Mouse (Mus musculus) limb, embryonic 14.5 days (tissue): ENCODE data around the gene Fam53b. TPM values are rescaled to one million over a fixed set of nuclear protein-coding genes. Genes with fewer than 3 reads are reported as not detected.
A peak's percentile ranks its signal among the peaks of the same experiment; 100 is the strongest.

Experiments used
- ATAC-seq: fragments of 200-750 bp; cut with Nextera tagmentation; 2 replicates; pipeline ENCODE4 v1.8.0; 2017; ENCODE audit warnings: low read depth, moderate number of reproducible peaks, moderate TSS enrichment; ENCODE audit not compliant: low FRiP score
- DNase-seq: peaks from one replicate; pipeline ENCODE4 v3.0.0-alpha.2; 2015; ENCODE audit warnings: low spot score
- H3K27ac ChIP-seq: fragments of 300-500 bp; sonication (generic); replicated peaks from 2 replicates; pipeline ENCODE4 v1.5.1; 2014; ENCODE audit warnings: low read depth, mild to moderate bottlenecking, low read length, moderate library complexity, mixed read lengths
- H3K27me3 ChIP-seq: fragments of 300-500 bp; sonication (generic); 2 replicates; pipeline ENCODE4 v1.6.1; 2014; ENCODE audit warnings: low read length, mixed read lengths; ENCODE audit not compliant: control insufficient read depth, insufficient read depth
- H3K36me3 ChIP-seq: fragments of 300-500 bp; sonication (generic); 2 replicates; pipeline ENCODE4 v1.6.1; 2014; ENCODE audit warnings: mild to moderate bottlenecking, low read length, moderate library complexity, mixed read lengths; ENCODE audit not compliant: control insufficient read depth, insufficient read depth
- H3K4me1 ChIP-seq: fragments of 300-500 bp; sonication (generic); 2 replicates; pipeline ENCODE4 v1.6.1; 2014; ENCODE audit warnings: antibody characterized with exemption, low read length, mixed read lengths; ENCODE audit not compliant: control insufficient read depth, insufficient read depth
- H3K4me2 ChIP-seq: fragments of 300-500 bp; sonication (generic); replicated peaks from 2 replicates; pipeline ENCODE4 v1.6.1; 2014; ENCODE audit warnings: low read depth, mild to moderate bottlenecking, low read length, moderate library complexity; ENCODE audit not compliant: severe bottlenecking
- H3K4me3 ChIP-seq: fragments of 300-500 bp; sonication (generic); replicated peaks from 2 replicates; pipeline ENCODE4 v1.5.1; 2014; ENCODE audit warnings: low read length
- H3K9ac ChIP-seq: fragments of 300-500 bp; sonication (generic); 2 replicates; pipeline ENCODE4 v1.6.1; 2014; ENCODE audit warnings: mild to moderate bottlenecking, low read depth, low read length, moderate library complexity; ENCODE audit not compliant: severe bottlenecking
- H3K9me3 ChIP-seq: fragments of 300-500 bp; sonication (generic); 2 replicates; pipeline ENCODE4 v1.6.1; 2016; ENCODE audit warnings: low read length; ENCODE audit not compliant: control insufficient read depth
- POLR2A ChIP-seq: fragments of 200-500 bp; IDR thresholded peaks from 2 replicates; pipeline ENCODE4 v1.8.0; 2012; ENCODE audit warnings: inconsistent platforms, mild to moderate bottlenecking, moderate library complexity, borderline replicate concordance; ENCODE audit not compliant: insufficient read depth, insufficient read length; ENCODE audit errors: extremely low read depth
- WGBS: fragments of 180-500 bp; shearing (Covaris S2); extraction: QIAGEN DNeasy Blood & Tissue Kit; methylation state at CpG from one replicate; pipeline ENCODE4 v1.1.7; 2014; 5-methylcytosine and 5-hydroxymethylcytosine counted together
- polyA plus RNA-seq, 2 experiments: library from polyadenylated mRNA; depleted of rRNA in 1 of 2; stranded (reverse) in 1 of 2; unstranded in 1 of 2; fragments of >200 nt; fragmentation: Nextera tagmentation in 1 of 2; extraction: Ambion mirVana in 1 of 2; gene quantifications; 2 replicates each; pipeline versions ENCODE4 v1.2.1 to v1.2.3; 2012 to 2014

Fam53b gene
- polyA plus RNA-seq, 2 experiments = 15.1 to 20.8 TPM

DNA sequence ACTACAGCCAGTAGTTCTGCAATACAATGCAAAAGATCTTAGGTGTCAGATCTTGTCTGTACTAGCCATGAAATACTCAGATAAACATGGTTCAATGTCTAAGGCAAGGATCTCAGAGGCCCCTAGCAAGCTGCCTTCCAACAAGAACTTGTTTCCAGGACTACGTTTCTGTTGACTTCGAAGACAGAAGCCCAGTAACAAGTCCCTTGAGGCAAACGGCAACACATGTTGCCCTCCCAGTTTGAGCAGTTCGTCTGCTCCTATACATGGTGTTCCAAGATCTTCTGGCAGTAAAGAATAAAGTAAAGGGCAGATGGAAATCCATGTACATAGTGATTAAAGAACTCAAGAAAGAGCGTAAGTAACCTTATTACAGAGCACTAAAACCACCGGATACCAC is 39.7 kb upstream of the Fam53b start:
- no peak for TF ChIP-seq POLR2A
- H3K36me3 ChIP-seq = peaks cover 19% of the 10 kb centered on the region
- no peak for ATAC-seq
- no peak overlapping the region for H3K27ac ChIP-seq
- H3K4me1 ChIP-seq = peaks cover 7% of the 10 kb centered on the region
- no peaks in the 10 kb centered on the region for H3K9me3 ChIP-seq
- DNase-seq = no peak
- no peak overlapping the region for H3K9ac ChIP-seq
- no peak overlapping the region for H3K4me2 ChIP-seq
- 33% methylated on average over 6 of the region's 6 CpGs for WGBS
- H3K4me3 ChIP-seq = no peak overlapping the region
- H3K27me3 ChIP-seq = no peaks in the 10 kb centered on the region

DNA sequence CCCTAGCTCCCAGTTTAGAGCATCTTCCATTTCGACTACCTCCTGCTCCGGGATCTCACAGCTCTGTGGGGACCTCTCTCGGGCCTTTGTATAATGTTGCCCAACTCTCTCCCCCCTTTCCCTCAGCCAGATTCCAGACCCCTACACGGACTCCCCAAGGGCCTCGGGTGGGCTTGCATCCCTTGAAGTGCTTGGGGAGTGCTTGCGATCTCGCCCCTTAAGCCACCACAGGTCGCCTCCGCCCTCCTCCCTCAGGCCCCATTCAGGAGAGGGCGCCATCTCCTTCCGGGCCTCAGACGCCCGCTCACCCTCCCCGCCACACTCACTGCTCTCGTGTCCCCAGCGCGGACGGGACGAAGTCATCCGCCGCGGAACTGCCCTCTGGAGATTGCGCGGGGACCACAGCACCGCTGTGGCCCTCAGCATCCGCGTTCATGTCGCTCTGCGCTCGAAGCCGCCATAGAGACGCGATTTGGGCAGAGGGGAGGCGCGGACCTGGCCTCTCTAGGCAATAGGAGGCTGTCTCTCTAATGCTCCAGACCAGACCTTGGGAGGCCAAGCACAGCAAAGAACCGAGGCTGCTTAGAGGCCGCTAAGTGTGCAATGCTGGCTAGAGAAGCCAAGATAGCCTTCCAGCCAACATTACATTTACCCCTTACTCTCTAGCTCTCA is 38.6 kb upstream of the Fam53b start, which contains the start of gene Eef1akmt2:
Eef1akmt2 (minus strand) TSS at position 501 of the 672 bp plus-strand sequence.
- no peaks in the 10 kb centered on the region for H3K9me3 ChIP-seq
- 7% methylated on average over 37 of the region's 37 CpGs for WGBS
- peaks cover 29% of the 10 kb centered on the region for H3K36me3 ChIP-seq
- ATAC-seq = peak; percentile 96
- H3K4me1 ChIP-seq = peaks cover 7% of the 10 kb centered on the region
- peak; percentile 80 for DNase-seq
- peak within 1 kb of the TSS; percentile 58 for H3K4me2 ChIP-seq
- TF ChIP-seq POLR2A = peak; percentile 12; the same call in 1 of the 2 replicates
- H3K4me3 ChIP-seq = peak within 1 kb of the TSS; percentile 64
- H3K9ac ChIP-seq = peak within 1 kb of the TSS; percentile 89
- no peaks in the 10 kb centered on the region for H3K27me3 ChIP-seq
- H3K27ac ChIP-seq = peak within 1 kb of the TSS; percentile 96

DNA sequence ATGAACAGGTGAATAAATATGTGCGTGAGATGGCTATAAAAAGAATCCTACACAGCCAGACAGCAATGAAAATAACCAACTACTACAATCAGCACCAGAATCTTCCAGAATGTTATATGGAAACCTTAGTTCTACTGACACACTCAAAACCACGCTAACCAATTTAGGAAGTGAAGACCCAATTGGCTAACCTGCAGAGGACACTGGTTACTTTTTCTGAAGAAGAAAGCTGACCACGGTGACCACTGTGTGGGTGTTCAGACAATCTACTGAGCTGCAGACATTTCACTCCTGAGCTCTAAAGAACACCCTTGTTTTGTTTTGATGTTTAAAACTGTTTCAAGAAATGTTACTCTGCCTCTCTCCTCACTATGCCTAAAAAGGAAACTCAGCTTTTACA is 29.5 kb upstream of the Fam53b start:
- no peaks in the 10 kb centered on the region for H3K4me1 ChIP-seq
- no peak overlapping the region for H3K9ac ChIP-seq
- no peaks in the 10 kb centered on the region for H3K27me3 ChIP-seq
- H3K27ac ChIP-seq = no peak overlapping the region
- H3K4me3 ChIP-seq = no peak overlapping the region
- DNase-seq (no peak), ATAC-seq (no peak)
- no peak overlapping the region for H3K4me2 ChIP-seq
- no peak for TF ChIP-seq POLR2A
- peaks cover 58% of the 10 kb centered on the region for H3K36me3 ChIP-seq
- no peaks in the 10 kb centered on the region for H3K9me3 ChIP-seq
- 92% methylated on average over 3 of the region's 3 CpGs for WGBS

DNA sequence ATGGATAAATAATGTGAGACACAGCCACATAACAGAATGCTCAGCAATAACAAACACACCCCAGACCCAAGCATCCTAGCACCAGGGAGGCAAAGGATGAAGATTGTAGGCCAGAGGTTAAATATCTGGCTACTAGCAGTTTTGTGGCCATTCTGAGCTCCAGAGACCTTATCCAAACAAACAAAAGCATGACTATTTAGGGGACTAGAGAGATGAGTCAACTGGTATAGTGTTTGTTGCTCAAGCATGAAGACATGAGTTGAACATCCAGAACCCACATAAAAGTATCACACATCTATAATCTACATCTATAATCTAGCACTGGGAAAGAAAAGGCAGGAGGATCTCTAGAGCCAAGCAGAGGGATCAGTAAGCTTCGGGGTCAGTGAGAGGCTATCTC is 28.8 kb upstream of the Fam53b start:
- 94% methylated on average over 1 of the region's 1 CpGs for WGBS
- H3K27ac ChIP-seq = no peak overlapping the region
- H3K4me1 ChIP-seq = no peaks in the 10 kb centered on the region
- no peak for DNase-seq
- no peak overlapping the region for H3K4me2 ChIP-seq
- no peaks in the 10 kb centered on the region for H3K27me3 ChIP-seq
- no peak for ATAC-seq
- H3K9me3 ChIP-seq = no peaks in the 10 kb centered on the region
- peaks cover 51% of the 10 kb centered on the region for H3K36me3 ChIP-seq
- no peak overlapping the region for H3K4me3 ChIP-seq
- no peak for TF ChIP-seq POLR2A
- no peak overlapping the region for H3K9ac ChIP-seq

DNA sequence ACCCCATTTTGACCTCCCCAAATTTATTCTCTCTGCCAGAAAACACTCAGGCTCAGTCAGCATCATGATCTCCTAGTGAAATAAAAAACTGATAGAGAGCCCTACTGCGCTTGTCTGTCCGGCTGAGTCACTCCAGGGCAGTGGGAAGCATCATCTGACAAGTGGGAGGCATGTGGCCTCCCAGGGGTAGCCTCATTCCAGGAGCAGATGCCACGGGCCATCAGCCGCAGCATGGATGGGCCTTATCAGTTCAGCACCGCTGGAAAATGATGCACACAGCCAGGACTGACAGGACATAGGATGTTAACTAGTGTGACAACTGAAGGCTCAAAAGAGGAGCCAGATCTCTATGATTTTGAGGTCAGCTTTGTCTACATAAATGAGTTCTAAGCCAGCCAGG is 27.6 kb upstream of the Fam53b start:
- Histone ChIP-seq H3K4me3 (no peak overlapping the region), H3K4me2 (no peak overlapping the region), H3K36me3 (peaks cover 51% of the 10 kb centered on the region), H3K9ac (no peak overlapping the region), H3K4me1 (no peaks in the 10 kb centered on the region), H3K27ac (no peak overlapping the region), H3K27me3 (no peaks in the 10 kb centered on the region), H3K9me3 (no peaks in the 10 kb centered on the region)
- no peak for ATAC-seq
- TF ChIP-seq POLR2A = no peak
- no peak for DNase-seq
- WGBS = 87% methylated on average over 5 of the region's 5 CpGs
